Mouse (Mus musculus) heart, embryonic 10.5 days (tissue): Measurements from ENCODE around the gene Zbtb46. TPM values are rescaled to one million over a fixed set of nuclear protein-coding genes. Genes with fewer than 3 reads are reported as not detected.

Experiments used
- DNase-seq: peaks from one replicate; pipeline ENCODE4 v3.0.0-alpha.2; 2017; ENCODE audit warnings: low spot score
- H3K27ac ChIP-seq: fragments of 300-500 bp; sonication (generic); 2 replicates; pipeline ENCODE4 v1.5.1; 2016; ENCODE audit warnings: mild to moderate bottlenecking
- H3K27me3 ChIP-seq: fragments of 300-500 bp; sonication (generic); 2 replicates; pipeline ENCODE4 v1.6.1; 2016; ENCODE audit warnings: mild to moderate bottlenecking; ENCODE audit not compliant: poor library complexity, insufficient read depth, severe bottlenecking
- H3K36me3 ChIP-seq: fragments of 300-500 bp; sonication (generic); 2 replicates; pipeline ENCODE4 v1.6.1; 2016; ENCODE audit warnings: mild to moderate bottlenecking, moderate library complexity
- H3K4me1 ChIP-seq: fragments of 300-500 bp; sonication (generic); 2 replicates; pipeline ENCODE4 v1.6.1; 2016; ENCODE audit warnings: mild to moderate bottlenecking
- H3K4me3 ChIP-seq: fragments of 300-500 bp; sonication (generic); 2 replicates; pipeline ENCODE4 v1.5.1; 2016; ENCODE audit warnings: mild to moderate bottlenecking, moderate library complexity
- H3K9me3 ChIP-seq: fragments of 300-500 bp; sonication (generic); 2 replicates; pipeline ENCODE4 v1.6.1; 2016; ENCODE audit warnings: mild to moderate bottlenecking, moderate library complexity
- WGBS: fragments of 180-500 bp; shearing (Covaris S2); methylation state at CpG from one replicate; pipeline ENCODE4 v1.1.7; 2016; 5-methylcytosine and 5-hydroxymethylcytosine counted together
- polyA plus RNA-seq: library from polyadenylated mRNA; unstranded; fragments of >200 nt; fragmentation: Nextera tagmentation; extraction: Ambion mirVana; gene quantifications from 2 replicates; pipeline ENCODE4 v1.2.1, GENCODE M21; 2016

The Zbtb46 gene
- polyA plus RNA-seq, 1 experiment from 2014 or later = 16.5 TPM

DNA sequence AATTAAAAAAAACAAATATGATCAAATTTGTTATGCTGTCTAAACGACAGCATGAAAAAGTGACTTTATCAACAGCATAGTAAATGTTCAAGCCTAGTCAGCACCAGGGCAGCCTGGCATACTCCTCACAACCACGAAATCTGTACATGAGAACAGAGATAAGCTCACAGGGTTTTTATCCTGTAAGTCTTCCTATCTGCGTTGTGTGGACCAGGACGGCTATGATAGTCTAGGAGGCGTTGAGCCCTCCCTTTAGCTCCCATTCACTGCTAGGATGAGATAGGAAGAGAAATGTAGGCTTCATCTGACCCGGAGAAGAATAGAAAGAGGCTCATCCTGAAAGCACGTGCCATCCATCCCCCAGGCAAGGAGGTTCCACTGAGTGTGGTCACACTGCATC, 39.9 kb downstream of the Zbtb46 start:
- WGBS = 29% methylated on average over 7 of the region's 7 CpGs
- Histone ChIP-seq H3K27ac (0 out of 2 replicates have a peak overlapping the region, but pooled peaks have one; percentile 47), H3K27me3 (no peaks in the 10 kb centered on the region), H3K36me3 (peaks cover 19% of the 10 kb centered on the region), H3K9me3 (no peaks in the 10 kb centered on the region), H3K4me1 (peaks cover 66% of the 10 kb centered on the region), H3K4me3 (no peak overlapping the region)
- no peak for DNase-seq

DNA sequence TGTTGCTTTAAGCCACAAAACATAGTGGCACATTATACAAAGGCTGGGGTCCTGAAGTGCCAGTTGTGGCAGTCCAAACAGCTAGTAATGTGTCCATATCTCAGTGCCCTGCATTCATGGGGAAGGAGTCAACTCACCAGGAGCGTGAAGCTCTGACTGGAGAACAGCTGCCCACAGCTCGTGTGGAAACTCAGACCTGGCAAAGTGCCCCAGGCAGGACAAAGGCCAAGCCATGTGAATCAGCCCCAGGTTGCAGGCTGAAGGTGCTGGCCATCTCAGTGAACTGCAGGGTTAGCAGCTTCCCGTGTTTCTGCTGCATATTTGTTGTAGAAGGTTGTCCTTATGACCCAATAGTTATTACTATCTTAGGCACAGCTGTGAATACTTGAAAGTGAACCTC, 43.3 kb downstream of the Zbtb46 start:
- 61% methylated on average over 3 of the region's 3 CpGs for WGBS
- Histone ChIP-seq H3K4me3 (no peak overlapping the region), H3K27me3 (no peaks in the 10 kb centered on the region)

DNA sequence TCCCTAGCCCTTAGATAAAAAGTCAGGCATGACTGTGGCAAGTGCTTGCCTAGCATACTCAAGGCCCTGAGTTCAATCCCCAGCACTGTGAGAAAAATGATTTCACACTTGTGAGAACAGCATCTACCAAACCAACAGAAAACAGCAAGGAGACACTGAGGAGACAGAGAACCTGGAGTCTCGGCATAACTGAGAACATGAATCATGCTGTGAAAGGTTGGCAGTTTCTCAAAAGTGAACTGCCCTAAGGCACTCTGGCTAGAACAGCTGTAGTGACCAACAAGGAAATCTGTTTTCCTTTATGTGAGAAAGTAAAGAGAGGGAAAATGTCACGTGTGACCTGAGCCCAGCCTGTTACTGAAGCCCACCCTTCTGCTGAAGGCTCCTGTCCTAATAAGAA, 46.1 kb downstream of the Zbtb46 start:
- Histone ChIP-seq H3K27ac (no peak overlapping the region), H3K36me3 (peaks cover 12% of the 10 kb centered on the region; the same call in 1 of the 2 replicates), H3K27me3 (no peaks in the 10 kb centered on the region), H3K4me3 (no peak overlapping the region), H3K9me3 (no peaks in the 10 kb centered on the region), H3K4me1 (peaks cover 12% of the 10 kb centered on the region)
- no peak for DNase-seq
- 60% methylated on average over 2 of the region's 2 CpGs for whole genome bisulfite sequencing

More for the DNA sequence above, 43.3 kb downstream of the Zbtb46 start:
- peaks cover 4% of the 10 kb centered on the region; the same call in 1 of the 2 replicates for H3K36me3 ChIP-seq
- no peaks in the 10 kb centered on the region for H3K9me3 ChIP-seq
- H3K27ac ChIP-seq = no peak overlapping the region
- peaks cover 40% of the 10 kb centered on the region for H3K4me1 ChIP-seq
- no peak for DNase-seq

DNA sequence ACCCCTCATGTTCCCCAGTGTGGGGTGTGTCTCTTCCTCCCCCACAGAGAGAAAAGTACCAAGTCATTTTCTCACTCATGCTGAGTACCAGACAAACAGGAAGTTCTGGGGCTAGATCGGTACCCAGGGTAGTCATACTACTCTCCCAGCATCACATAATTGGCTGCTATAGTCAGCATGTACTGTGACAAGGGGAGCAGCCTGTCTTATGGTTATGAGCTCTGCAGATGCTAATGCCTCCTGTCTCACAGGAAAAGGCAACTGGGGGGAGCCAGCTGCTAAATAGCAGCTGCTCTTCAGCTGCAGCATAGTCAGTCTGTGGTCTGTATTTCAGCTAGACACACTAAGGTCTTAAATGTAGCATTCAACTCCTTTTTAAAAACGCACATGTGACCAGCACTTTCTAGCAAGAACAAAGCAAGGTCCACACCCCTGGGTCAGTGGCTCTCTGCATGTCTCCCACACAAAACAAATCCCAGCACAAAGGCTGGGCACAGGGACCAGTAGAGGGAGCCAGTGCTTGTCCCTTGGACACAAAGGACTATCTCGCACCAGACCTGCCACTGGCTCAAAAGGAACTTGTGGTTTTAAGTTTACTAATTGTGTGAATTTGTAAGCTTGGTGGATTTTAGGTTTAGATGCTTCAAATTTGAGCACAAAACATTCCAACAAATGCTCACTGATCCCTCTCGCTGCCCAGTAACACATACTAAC, 48.3 kb downstream of the Zbtb46 start:
- WGBS = 44% methylated on average over 4 of the region's 4 CpGs
- DNase-seq = peak; percentile 88

DNA sequence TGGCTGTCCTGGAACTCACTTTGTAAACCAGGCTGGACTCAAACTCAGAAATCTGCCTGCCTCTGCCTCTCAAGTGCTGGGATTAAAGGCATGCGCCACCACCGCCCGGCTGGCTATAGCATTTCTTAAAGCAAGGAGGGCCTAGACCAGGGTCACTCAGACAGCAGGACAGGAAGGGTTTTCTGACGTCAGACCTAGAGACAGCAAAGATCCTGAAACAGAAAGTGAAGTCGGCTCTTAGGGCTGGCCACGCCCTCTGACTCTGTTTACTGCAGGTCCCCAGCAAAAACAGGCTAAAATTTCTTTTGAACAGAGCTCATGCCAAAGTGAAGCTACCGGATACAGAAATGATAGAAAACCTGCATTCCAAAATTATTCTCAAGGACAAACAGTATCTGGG, 49.6 kb downstream of the Zbtb46 start:
- Histone ChIP-seq H3K4me1 (0 out of 2 replicates have a peak, but pooled peaks cover 6% of the 10 kb centered on the region), H3K4me3 (no peak overlapping the region), H3K27me3 (no peaks in the 10 kb centered on the region), H3K9me3 (no peaks in the 10 kb centered on the region), H3K27ac (no peak overlapping the region), H3K36me3 (peaks cover 24% of the 10 kb centered on the region; the same call in 1 of the 2 replicates)
- DNase-seq = no peak
- 77% methylated on average over 7 of the region's 7 CpGs for WGBS

More for the DNA sequence above, 48.3 kb downstream of the Zbtb46 start:
- Histone ChIP-seq H3K36me3 (peaks cover 18% of the 10 kb centered on the region; the same call in 1 of the 2 replicates), H3K27ac (no peak overlapping the region), H3K4me3 (no peak overlapping the region), H3K4me1 (0 out of 2 replicates have a peak, but pooled peaks cover 8% of the 10 kb centered on the region), H3K9me3 (no peaks in the 10 kb centered on the region), H3K27me3 (no peaks in the 10 kb centered on the region)

GRCm38 (mm10) chr2:181403722-181404121, 55.5 kb downstream of the Zbtb46 start:
- H3K9me3 ChIP-seq = no peaks in the 10 kb centered on the region
- 85% methylated on average over 3 of the region's 3 CpGs for WGBS
- H3K27ac ChIP-seq = no peak overlapping the region
- H3K27me3 ChIP-seq = no peaks in the 10 kb centered on the region
- DNase-seq = no peak
- H3K4me3 ChIP-seq = no peak overlapping the region
- H3K4me1 ChIP-seq = no peaks in the 10 kb centered on the region
- peaks cover 16% of the 10 kb centered on the region; the same call in 1 of the 2 replicates for H3K36me3 ChIP-seq

GRCm38 (mm10) chr2:181401497-181401896, 57.7 kb downstream of the Zbtb46 start:
- Histone ChIP-seq H3K27me3 (no peaks in the 10 kb centered on the region), H3K4me1 (no peaks in the 10 kb centered on the region), H3K4me3 (no peak overlapping the region), H3K27ac (no peak overlapping the region), H3K36me3 (peaks cover 11% of the 10 kb centered on the region; the same call in 1 of the 2 replicates), H3K9me3 (no peaks in the 10 kb centered on the region)
- 19% methylated on average over 1 of the region's 1 CpGs for WGBS
- DNase-seq = no peak

- no peak overlapping the region for H3K27ac ChIP-seq
- WGBS = 69% methylated on average over 5 of the region's 5 CpGs
- H3K27me3 ChIP-seq = no peaks in the 10 kb centered on the region
- no peaks in the 10 kb centered on the region for H3K9me3 ChIP-seq
- H3K36me3 ChIP-seq = peaks cover 17% of the 10 kb centered on the region
- no peaks in the 10 kb centered on the region for H3K4me1 ChIP-seq
- no peak for DNase-seq
- no peak overlapping the region for H3K4me3 ChIP-seq
These were observed 61.9 kb downstream of the Zbtb46 start for GRCm38 (mm10) chr2:181397207-181397761.

DNA sequence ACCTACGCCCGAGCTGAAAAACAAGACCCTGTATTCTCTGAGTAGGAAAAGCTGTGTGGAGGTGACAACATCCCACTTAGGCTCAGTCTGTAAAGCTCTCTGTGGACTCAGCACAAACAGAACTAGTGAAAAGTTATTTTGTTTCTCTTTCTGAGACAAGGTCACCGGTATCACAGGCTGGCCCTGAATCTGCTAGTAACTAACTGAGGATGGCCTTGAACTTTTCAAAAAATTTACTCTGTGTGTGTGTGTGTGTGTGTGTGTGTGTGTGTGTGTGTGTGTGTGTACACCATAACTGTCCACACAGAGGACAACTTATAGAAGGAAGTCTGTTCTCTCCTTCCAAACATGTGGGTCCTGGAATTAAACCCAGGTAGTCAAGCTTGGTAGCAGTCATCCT, 65.1 kb downstream of the Zbtb46 start:
- WGBS = 92% methylated on average over 3 of the region's 3 CpGs

GRCm38 (mm10) chr2:181392600-181393213, 66.5 kb downstream of the Zbtb46 start:
- no peak overlapping the region for H3K4me3 ChIP-seq
- H3K27me3 ChIP-seq = no peaks in the 10 kb centered on the region
- H3K9me3 ChIP-seq = no peaks in the 10 kb centered on the region
- no peak overlapping the region for H3K27ac ChIP-seq
- H3K36me3 ChIP-seq = peaks cover 40% of the 10 kb centered on the region
- peak; percentile 90 for DNase-seq
- 22% methylated on average over 4 of the region's 4 CpGs for WGBS
- no peaks in the 10 kb centered on the region for H3K4me1 ChIP-seq

More for the DNA sequence above, 65.1 kb downstream of the Zbtb46 start:
- Histone ChIP-seq H3K27ac (no peak overlapping the region), H3K36me3 (peaks cover 40% of the 10 kb centered on the region), H3K9me3 (no peaks in the 10 kb centered on the region), H3K27me3 (no peaks in the 10 kb centered on the region), H3K4me3 (no peak overlapping the region), H3K4me1 (no peaks in the 10 kb centered on the region)
- DNase-seq = no peak

- Histone ChIP-seq H3K36me3 (peaks cover 50% of the 10 kb centered on the region), H3K27ac (no peak overlapping the region), H3K9me3 (no peaks in the 10 kb centered on the region), H3K27me3 (no peaks in the 10 kb centered on the region), H3K4me1 (no peaks in the 10 kb centered on the region; the same call in 1 of the 2 replicates), H3K4me3 (no peak overlapping the region)
- 69% methylated on average over 2 of the region's 2 CpGs for WGBS
- DNase-seq = no peak
These were observed 67.7 kb downstream of the Zbtb46 start for GRCm38 (mm10) chr2:181391541-181391940.

DNA sequence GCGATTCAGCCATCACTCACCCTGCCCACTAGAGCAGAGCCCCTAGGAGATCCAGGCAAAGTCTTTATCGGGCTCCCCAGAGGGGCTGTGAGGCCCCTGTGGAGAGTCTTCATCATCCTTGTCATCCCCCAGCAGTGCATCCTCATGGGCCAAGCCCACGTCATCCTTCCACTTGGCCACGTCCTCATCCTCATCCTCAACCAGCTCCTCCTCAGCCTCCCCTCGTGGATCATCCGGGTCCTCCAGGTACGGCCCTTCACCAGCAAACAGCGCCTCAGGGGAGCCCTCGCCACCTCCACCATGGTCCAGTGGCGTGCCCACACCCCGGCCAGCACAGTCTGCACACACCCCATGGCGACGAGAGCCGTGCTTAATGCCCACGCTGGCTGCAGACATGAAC, 68.2 kb downstream of the Zbtb46 start:
- H3K36me3 ChIP-seq = peaks cover 55% of the 10 kb centered on the region
- DNase-seq = no peak
- H3K4me3 ChIP-seq = no peak overlapping the region
- no peaks in the 10 kb centered on the region; the same call in 1 of the 2 replicates for H3K4me1 ChIP-seq
- 84% methylated on average over 15 of the region's 15 CpGs for WGBS
- no peaks in the 10 kb centered on the region for H3K9me3 ChIP-seq
- H3K27ac ChIP-seq = no peak overlapping the region
- no peaks in the 10 kb centered on the region for H3K27me3 ChIP-seq
